Mouse (Mus musculus) heart, embryonic 10.5 days (tissue): ENCODE measurements around the gene Evi5. TPM values are rescaled to one million over a fixed set of nuclear protein-coding genes. Genes with fewer than 3 reads are reported as not detected.

Source experiments
- DNase-seq: peaks from one replicate; pipeline ENCODE4 v3.0.0-alpha.2; 2017; ENCODE audit warnings: low spot score
- H3K27ac ChIP-seq: fragments of 300-500 bp; sonication (generic); 2 replicates; pipeline ENCODE4 v1.5.1; 2016; ENCODE audit warnings: mild to moderate bottlenecking
- H3K27me3 ChIP-seq: fragments of 300-500 bp; sonication (generic); 2 replicates; pipeline ENCODE4 v1.6.1; 2016; ENCODE audit warnings: mild to moderate bottlenecking; ENCODE audit not compliant: poor library complexity, insufficient read depth, severe bottlenecking
- H3K36me3 ChIP-seq: fragments of 300-500 bp; sonication (generic); 2 replicates; pipeline ENCODE4 v1.6.1; 2016; ENCODE audit warnings: mild to moderate bottlenecking, moderate library complexity
- H3K4me1 ChIP-seq: fragments of 300-500 bp; sonication (generic); 2 replicates; pipeline ENCODE4 v1.6.1; 2016; ENCODE audit warnings: mild to moderate bottlenecking
- H3K4me3 ChIP-seq: fragments of 300-500 bp; sonication (generic); 2 replicates; pipeline ENCODE4 v1.5.1; 2016; ENCODE audit warnings: mild to moderate bottlenecking, moderate library complexity
- H3K9me3 ChIP-seq: fragments of 300-500 bp; sonication (generic); 2 replicates; pipeline ENCODE4 v1.6.1; 2016; ENCODE audit warnings: mild to moderate bottlenecking, moderate library complexity
- WGBS: fragments of 180-500 bp; shearing (Covaris S2); methylation state at CpG from one replicate; pipeline ENCODE4 v1.1.7; 2016; 5-methylcytosine and 5-hydroxymethylcytosine counted together
- polyA plus RNA-seq: library from polyadenylated mRNA; unstranded; fragments of >200 nt; fragmentation: Nextera tagmentation; extraction: Ambion mirVana; gene quantifications from 2 replicates; pipeline ENCODE4 v1.2.1, GENCODE M21; 2016

Gene Evi5
- polyA plus RNA-seq, 1 experiment from 2014 or later: 53.9 TPM

GRCm38 (mm10) chr5:107723541-107724511 is 151.1 kb downstream of the Evi5 start:
- H3K9me3 ChIP-seq: no peaks in the 10 kb centered on the region
- H3K27me3 ChIP-seq: peaks cover 100% of the 10 kb centered on the region
- H3K4me1 ChIP-seq: peaks cover 64% of the 10 kb centered on the region
- peak overlapping the region; percentile 60 for H3K4me3 ChIP-seq
- DNase-seq: peak; percentile 84
- H3K36me3 ChIP-seq: no peaks in the 10 kb centered on the region
- WGBS: 1% methylated on average over 49 of the region's 49 CpGs
- H3K27ac ChIP-seq: no peak overlapping the region

GRCm38 (mm10) chr5:107722661-107723532 is 152.0 kb downstream of the Evi5 start:
- H3K27me3 ChIP-seq: peaks cover 100% of the 10 kb centered on the region
- peak; percentile 76 for DNase-seq
- WGBS: 2% methylated on average over 34 of the region's 34 CpGs
- no peaks in the 10 kb centered on the region for H3K9me3 ChIP-seq
- peak overlapping the region; percentile 60 for H3K4me3 ChIP-seq
- H3K36me3 ChIP-seq: no peaks in the 10 kb centered on the region
- no peak overlapping the region for H3K27ac ChIP-seq
- H3K4me1 ChIP-seq: peaks cover 64% of the 10 kb centered on the region

- H3K27me3 ChIP-seq: peaks cover 100% of the 10 kb centered on the region
- DNase-seq: no peak
- no peaks in the 10 kb centered on the region for H3K36me3 ChIP-seq
- WGBS: under 1% methylated on average over 33 of the region's 33 CpGs
- peak overlapping the region; percentile 57; the same call in 1 of the 2 replicates for H3K27ac ChIP-seq
- peaks cover 65% of the 10 kb centered on the region for H3K4me1 ChIP-seq
- no peaks in the 10 kb centered on the region for H3K9me3 ChIP-seq
- peak overlapping the region; percentile 62 for H3K4me3 ChIP-seq
These were observed 153.3 kb downstream of the Evi5 start for GRCm38 (mm10) chr5:107721638-107722011.

- Histone ChIP-seq H3K4me3 (peak overlapping the region; percentile 62), H3K4me1 (peaks cover 60% of the 10 kb centered on the region), H3K27me3 (peaks cover 100% of the 10 kb centered on the region), H3K9me3 (no peaks in the 10 kb centered on the region), H3K36me3 (no peaks in the 10 kb centered on the region), H3K27ac (peak overlapping the region; percentile 57; the same call in 1 of the 2 replicates)
- WGBS: 2% methylated on average over 58 of the region's 58 CpGs
- DNase-seq: no peak
These were observed 153.8 kb downstream of the Evi5 start for GRCm38 (mm10) chr5:107720991-107721637.

- H3K27ac ChIP-seq: no peak overlapping the region
- H3K9me3 ChIP-seq: no peaks in the 10 kb centered on the region
- peak overlapping the region; percentile 62 for H3K4me3 ChIP-seq
- H3K4me1 ChIP-seq: peaks cover 55% of the 10 kb centered on the region
- no peak for DNase-seq
- peaks cover 99% of the 10 kb centered on the region for H3K27me3 ChIP-seq
- WGBS: 3% methylated on average over 5 of the region's 5 CpGs
- H3K36me3 ChIP-seq: no peaks in the 10 kb centered on the region
These were observed 154.4 kb downstream of the Evi5 start for GRCm38 (mm10) chr5:107720511-107720910.

- Histone ChIP-seq H3K4me3 (no peak overlapping the region), H3K27me3 (peaks cover 98% of the 10 kb centered on the region), H3K4me1 (peaks cover 47% of the 10 kb centered on the region), H3K36me3 (no peaks in the 10 kb centered on the region), H3K9me3 (no peaks in the 10 kb centered on the region), H3K27ac (no peak overlapping the region)
- 16% methylated on average over 1 of the region's 1 CpGs for WGBS
- DNase-seq: no peak
These were observed 155.1 kb downstream of the Evi5 start for GRCm38 (mm10) chr5:107719786-107720185.

- H3K36me3 ChIP-seq: no peaks in the 10 kb centered on the region
- H3K27ac ChIP-seq: no peak overlapping the region
- H3K27me3 ChIP-seq: peaks cover 98% of the 10 kb centered on the region
- peaks cover 42% of the 10 kb centered on the region for H3K4me1 ChIP-seq
- no peak overlapping the region for H3K4me3 ChIP-seq
- WGBS: 18% methylated on average over 3 of the region's 3 CpGs
- no peaks in the 10 kb centered on the region for H3K9me3 ChIP-seq
- DNase-seq: no peak
These were observed 155.7 kb downstream of the Evi5 start for GRCm38 (mm10) chr5:107719209-107719608.

GRCm38 (mm10) chr5:107717871-107718361 is 157.0 kb downstream of the Evi5 start:
- WGBS: 10% methylated on average over 11 of the region's 11 CpGs
- Histone ChIP-seq H3K27me3 (peaks cover 90% of the 10 kb centered on the region), H3K36me3 (no peaks in the 10 kb centered on the region), H3K27ac (no peak overlapping the region), H3K4me1 (peaks cover 29% of the 10 kb centered on the region), H3K9me3 (no peaks in the 10 kb centered on the region), H3K4me3 (no peak overlapping the region)
- DNase-seq: no peak

- H3K4me1 ChIP-seq: no peaks in the 10 kb centered on the region
These were observed 163.2 kb downstream of the Evi5 start for GRCm38 (mm10) chr5:107711689-107712088.

GRCm38 (mm10) chr5:107708124-107708797 is 166.6 kb downstream of the Evi5 start:
- peaks cover 10% of the 10 kb centered on the region for H3K27me3 ChIP-seq
- no peaks in the 10 kb centered on the region for H3K9me3 ChIP-seq
- no peak for DNase-seq
- no peak overlapping the region for H3K4me3 ChIP-seq
- 81% methylated on average over 8 of the region's 8 CpGs for WGBS
- H3K27ac ChIP-seq: no peak overlapping the region
- H3K4me1 ChIP-seq: no peaks in the 10 kb centered on the region
- H3K36me3 ChIP-seq: no peaks in the 10 kb centered on the region

More at GRCm38 (mm10) chr5:107711689-107712088, 163.2 kb downstream of the Evi5 start:
- Histone ChIP-seq H3K36me3 (no peaks in the 10 kb centered on the region), H3K4me3 (no peak overlapping the region), H3K9me3 (no peaks in the 10 kb centered on the region), H3K27me3 (peaks cover 38% of the 10 kb centered on the region), H3K27ac (no peak overlapping the region)
- 25% methylated on average over 2 of the region's 2 CpGs for WGBS
- no peak for DNase-seq

- no peak for DNase-seq
- WGBS: 61% methylated on average over 1 of the region's 1 CpGs
- peaks cover 6% of the 10 kb centered on the region; the same call in 1 of the 2 replicates for H3K27me3 ChIP-seq
These were observed 168.6 kb downstream of the Evi5 start for GRCm38 (mm10) chr5:107706262-107706661.

GRCm38 (mm10) chr5:107705756-107706155 is 169.2 kb downstream of the Evi5 start:
- H3K27ac ChIP-seq: no peak overlapping the region
- H3K27me3 ChIP-seq: 0 out of 2 replicates have a peak, but pooled peaks cover 3% of the 10 kb centered on the region
- no peak overlapping the region for H3K4me3 ChIP-seq
- WGBS: 89% methylated on average over 4 of the region's 4 CpGs
- DNase-seq: no peak
- H3K36me3 ChIP-seq: no peaks in the 10 kb centered on the region
- H3K4me1 ChIP-seq: peaks cover 3% of the 10 kb centered on the region; the same call in 1 of the 2 replicates
- no peaks in the 10 kb centered on the region for H3K9me3 ChIP-seq

More at GRCm38 (mm10) chr5:107706262-107706661, 168.6 kb downstream of the Evi5 start:
- H3K36me3 ChIP-seq: no peaks in the 10 kb centered on the region
- H3K4me3 ChIP-seq: no peak overlapping the region
- H3K4me1 ChIP-seq: no peaks in the 10 kb centered on the region
- H3K27ac ChIP-seq: no peak overlapping the region
- no peaks in the 10 kb centered on the region for H3K9me3 ChIP-seq
